Mouse (Mus musculus) C3H10T1/2 (cell line): ENCODE results near the gene Rnf43. TPM values are rescaled to one million over a fixed set of nuclear protein-coding genes. Genes with fewer than 3 reads are reported as not detected.

Experiments
- polyA plus RNA-seq, 2 experiments: library from polyadenylated mRNA; unstranded; fragments of >200 nt; fragmentation: generic; extraction: Trizol; gene quantifications; one replicate each; pipeline ENCODE4 v1.2.1; 2012; ENCODE audit warnings: missing spikeins in 2 of 2

Rnf43 gene
- under 1 TPM in 1 of 2 experiments, not detected in 1; 0.01 TPM for polyA plus RNA-seq

DNA sequence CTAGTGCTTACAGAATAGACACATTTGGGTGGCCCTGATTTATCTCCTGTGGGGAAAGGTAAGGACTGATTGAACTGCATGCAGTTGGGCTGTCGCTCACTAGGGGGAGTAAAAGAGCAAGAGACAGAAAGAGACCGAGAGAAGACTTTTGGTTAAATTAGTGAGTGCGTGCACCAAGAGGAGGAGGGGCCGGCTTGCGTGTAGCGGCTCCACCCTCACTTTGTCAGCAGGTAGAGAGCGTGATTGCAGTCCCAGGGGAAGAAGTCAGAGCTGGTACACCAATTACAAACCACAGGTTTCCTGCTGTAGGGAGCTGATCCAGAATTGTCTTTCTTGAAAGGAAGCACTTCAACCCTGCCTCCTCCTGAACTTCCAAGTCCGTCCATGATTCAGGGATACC, at the start of gene Rnf43:
Gene Rnf43 (plus strand): TSS at position 316 of the 400 bp plus-strand sequence.

DNA sequence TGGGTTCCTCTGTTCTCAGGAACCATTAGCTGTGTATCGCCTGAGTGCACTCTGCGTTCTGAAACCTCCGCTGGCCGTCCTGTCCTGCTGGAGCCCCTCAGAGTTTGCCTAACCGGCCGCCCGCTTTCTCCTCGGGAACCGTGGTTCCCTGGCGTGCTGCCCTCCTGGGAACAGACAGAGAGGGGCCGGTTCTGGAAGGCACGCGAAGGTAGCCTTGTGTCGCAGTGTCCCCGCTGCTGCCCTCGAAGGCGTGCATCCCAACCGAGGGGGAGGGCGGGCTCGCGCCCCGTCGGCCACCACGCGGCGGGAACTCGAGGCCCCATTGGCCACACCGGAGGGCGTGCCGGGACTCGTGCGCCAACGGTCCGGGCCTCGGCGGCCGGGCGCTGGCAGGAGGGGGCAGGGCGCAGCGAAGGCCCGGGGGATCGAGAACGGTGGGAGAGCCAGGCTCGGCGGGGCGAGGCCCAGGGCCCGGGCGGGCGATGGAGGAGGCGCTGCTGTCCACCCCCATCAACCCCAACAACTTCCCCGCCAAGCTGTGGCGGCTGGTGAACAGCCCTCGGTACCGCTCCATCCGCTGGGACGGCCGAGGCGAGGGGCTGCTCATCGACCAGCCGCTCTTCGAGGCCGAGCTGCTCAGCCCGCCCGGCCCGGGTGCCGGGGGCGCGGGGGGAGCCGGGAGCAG, 45.6 kb upstream of the Rnf43 start, which contains the start of gene Hsf5:
Gene Hsf5 (plus strand): TSS at position 375 of the 685 bp plus-strand sequence.

DNA sequence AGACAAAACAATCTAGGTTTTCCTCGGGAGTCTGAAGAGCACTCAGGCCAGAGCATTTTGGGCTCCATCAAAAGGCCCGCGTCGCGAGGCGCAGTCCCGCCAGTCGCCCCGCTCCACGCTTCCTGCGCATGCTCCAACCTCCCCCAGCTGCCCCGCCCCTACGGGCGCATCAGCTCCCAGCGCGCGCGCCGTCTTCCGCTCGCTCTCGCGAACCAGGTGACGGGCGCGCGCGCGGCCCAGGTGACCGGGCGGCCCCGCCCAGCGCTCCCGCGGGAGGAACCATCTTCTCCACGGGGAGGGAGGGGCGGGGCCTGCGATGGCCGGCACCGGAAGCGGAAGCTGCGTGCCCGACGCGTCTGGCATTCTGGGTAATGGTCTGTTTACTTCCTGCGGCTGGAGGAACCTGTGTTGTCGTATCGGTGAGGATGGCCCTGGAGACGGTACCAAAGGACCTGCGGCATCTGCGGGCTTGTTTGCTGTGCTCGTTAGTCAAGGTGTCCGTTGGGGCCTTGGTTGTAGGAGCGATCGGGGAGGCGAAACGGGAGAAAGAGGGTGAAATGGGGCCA, 74.7 kb downstream of the Rnf43 start, which contains the start of gene Supt4a:
Gene Supt4a (plus strand): TSS at position 378 of the 566 bp plus-strand sequence.

DNA sequence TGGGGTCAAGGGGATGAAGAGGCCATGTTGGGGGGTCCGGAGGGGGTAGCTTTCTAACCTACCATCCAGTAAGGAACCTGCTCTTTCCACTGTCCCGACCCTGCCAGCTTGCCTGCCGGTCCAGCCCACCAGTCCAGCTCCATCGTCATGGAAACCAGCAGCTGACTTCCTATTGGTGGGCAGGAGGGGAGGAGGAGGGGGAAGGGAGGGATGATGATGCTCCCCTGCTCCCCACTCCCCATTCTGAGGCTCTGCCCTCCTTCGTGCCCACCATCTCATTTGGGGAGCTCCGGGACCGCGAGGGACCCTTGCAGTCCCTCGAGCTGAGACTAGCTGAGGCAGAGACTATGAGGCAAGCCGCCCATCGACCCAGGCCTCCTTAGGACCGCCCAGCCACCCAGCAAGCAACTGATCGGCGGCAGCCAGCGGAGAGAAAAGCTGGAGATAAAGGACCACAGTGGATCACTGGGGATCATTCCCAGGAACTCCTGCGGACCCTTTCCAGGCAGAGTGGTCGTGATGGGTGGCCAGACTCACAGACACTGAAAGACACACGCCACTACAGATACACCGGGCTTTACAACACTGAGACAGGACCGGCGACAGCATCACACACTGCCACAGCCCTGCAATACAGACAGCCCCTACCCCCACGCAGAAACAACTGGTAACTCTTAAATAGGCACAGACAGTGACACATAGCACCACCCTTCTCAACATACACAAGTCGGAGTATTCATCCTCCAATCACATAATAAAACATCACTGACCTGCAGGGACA, 98.0 kb downstream of the Rnf43 start, which contains the start of gene Tspoap1:
Gene Tspoap1 (plus strand): TSS at position 241 of the 781 bp plus-strand sequence.

Other genes starting within 250 kb of the Rnf43 start
- gene Gm11492, start 96.1 kb upstream of the Rnf43 start, polyA plus RNA-seq = not detected
- gene Sept4, start 93.8 kb upstream of the Rnf43 start, polyA plus RNA-seq = under 1 TPM; 0.15 to 0.27 TPM
- gene Mtmr4, start 70.6 kb upstream of the Rnf43 start, polyA plus RNA-seq = 10 to 100 TPM in 1 of 2 experiments, 1 to 10 TPM in 1; 8.8 to 21.6 TPM
- gene Hsf5, start 45.6 kb upstream of the Rnf43 start, polyA plus RNA-seq = under 1 TPM in 1 of 2 experiments, not detected in 1; 0.07 TPM
- 100 to 1,000 TPM; 223 to 408 TPM for gene Supt4a, start 74.8 kb downstream of the Rnf43 start, polyA plus RNA-seq
- under 1 TPM in 1 of 2 experiments, not detected in 1; 0.01 TPM for gene Tspoap1, start 97.8 kb downstream of the Rnf43 start, polyA plus RNA-seq
- gene Mpo, start 130.9 kb downstream of the Rnf43 start, polyA plus RNA-seq = not detected
- not detected for gene Lpo, start 165.6 kb downstream of the Rnf43 start, polyA plus RNA-seq
- 1 to 10 TPM; 1.7 to 7.9 TPM for gene Mks1, start 190.5 kb downstream of the Rnf43 start, polyA plus RNA-seq
- gene Epx, start 212.8 kb downstream of the Rnf43 start, polyA plus RNA-seq = not detected
- gene Olfr462, start 229.5 kb downstream of the Rnf43 start, polyA plus RNA-seq = not detected
- not detected for gene Olfr463, start 234.7 kb downstream of the Rnf43 start, polyA plus RNA-seq